Mouse (Mus musculus) lung, embryonic 14.5 days (tissue): ENCODE measurements around the gene Tex2. TPM values are rescaled to one million over a fixed set of nuclear protein-coding genes. Genes with fewer than 3 reads are reported as not detected.

ENCODE experiments used
- ATAC-seq: fragments of 200-750 bp; cut with Nextera tagmentation; 2 replicates; pipeline ENCODE4 v1.8.0; 2017; ENCODE audit warnings: mild to moderate bottlenecking, moderate TSS enrichment, moderate library complexity; ENCODE audit not compliant: insufficient read depth
- DNase-seq: peaks from one replicate; pipeline ENCODE4 v3.0.0-alpha.2; 2015
- H3K27ac ChIP-seq: fragments of 300-500 bp; sonication (generic); 2 replicates; pipeline ENCODE4 v1.5.1; 2014; ENCODE audit warnings: low read depth, mild to moderate bottlenecking, moderate library complexity
- H3K27me3 ChIP-seq: fragments of 300-500 bp; sonication (generic); 2 replicates; pipeline ENCODE4 v1.6.1; 2014; ENCODE audit warnings: low read length, control low read depth; ENCODE audit not compliant: insufficient read depth
- H3K36me3 ChIP-seq: fragments of 300-500 bp; sonication (generic); 2 replicates; pipeline ENCODE4 v1.6.1; 2014; ENCODE audit warnings: control low read depth; ENCODE audit not compliant: insufficient read depth
- H3K4me1 ChIP-seq: fragments of 300-500 bp; sonication (generic); 2 replicates; pipeline ENCODE4 v1.6.1; 2014; ENCODE audit warnings: antibody characterized with exemption, control low read depth; ENCODE audit not compliant: insufficient read depth
- H3K4me2 ChIP-seq: fragments of 300-500 bp; sonication (generic); 2 replicates; pipeline ENCODE4 v1.6.1; 2014; ENCODE audit warnings: mild to moderate bottlenecking
- H3K4me3 ChIP-seq: fragments of 300-500 bp; sonication (generic); 2 replicates; pipeline ENCODE4 v1.5.1; 2014; ENCODE audit warnings: low read depth, low read length
- H3K9ac ChIP-seq: fragments of 300-500 bp; sonication (generic); 2 replicates; pipeline ENCODE4 v1.6.1; 2014
- H3K9me3 ChIP-seq: fragments of 300-500 bp; sonication (generic); 2 replicates; pipeline ENCODE4 v1.6.1; 2016; ENCODE audit warnings: low read depth, low read length, control low read depth
- CTCF ChIP-seq: IDR thresholded peaks from 2 replicates; pipeline ENCODE4 v1.5.1; 2016; ENCODE audit warnings: antibody characterized with exemption, low read depth
- WGBS: fragments of 180-500 bp; shearing (Covaris S2); extraction: QIAGEN DNeasy Blood & Tissue Kit; methylation state at CpG from one replicate; pipeline ENCODE4 v1.1.7; 2014; 5-methylcytosine and 5-hydroxymethylcytosine counted together
- polyA plus RNA-seq: library from polyadenylated mRNA; unstranded; fragments of >200 nt; fragmentation: Nextera tagmentation; extraction: Ambion mirVana; gene quantifications from 2 replicates; pipeline ENCODE4 v1.2.1, GENCODE M21; 2014

The Tex2 gene
- polyA plus RNA-seq, 1 experiment from 2014 or later, result 10.9 TPM

DNA sequence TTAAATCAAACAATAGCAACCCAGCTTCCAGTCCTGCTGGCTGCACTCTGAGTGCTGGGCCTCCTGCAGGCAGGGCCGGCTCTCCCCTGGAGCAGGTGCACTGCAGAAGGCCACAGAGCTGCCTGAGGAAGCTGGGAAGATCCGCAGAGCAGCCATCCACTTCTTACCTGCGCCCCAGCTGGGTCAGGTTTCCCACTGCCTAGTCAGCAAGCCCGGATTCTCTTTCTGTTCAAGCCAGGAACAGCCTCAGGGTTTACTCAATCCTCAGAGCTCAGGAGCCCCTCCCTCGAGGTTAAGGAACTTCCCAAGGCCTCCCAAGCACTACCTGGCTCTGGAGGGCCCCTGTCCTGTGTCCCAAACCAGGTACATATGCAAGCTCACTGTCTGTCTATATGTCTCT is 7.2 kb downstream of the Tex2 start:
- Histone ChIP-seq H3K9me3 (no peaks in the 10 kb centered on the region), H3K4me2 (no peak overlapping the region), H3K4me3 (no peak overlapping the region), H3K27ac (no peak overlapping the region), H3K27me3 (no peaks in the 10 kb centered on the region), H3K36me3 (no peaks in the 10 kb centered on the region), H3K9ac (no peak overlapping the region), H3K4me1 (no peaks in the 10 kb centered on the region)
- DNase-seq, result no peak
- no peak for TF ChIP-seq CTCF
- ATAC-seq, result no peak
- 37% methylated on average over 5 of the region's 5 CpGs for WGBS

DNA sequence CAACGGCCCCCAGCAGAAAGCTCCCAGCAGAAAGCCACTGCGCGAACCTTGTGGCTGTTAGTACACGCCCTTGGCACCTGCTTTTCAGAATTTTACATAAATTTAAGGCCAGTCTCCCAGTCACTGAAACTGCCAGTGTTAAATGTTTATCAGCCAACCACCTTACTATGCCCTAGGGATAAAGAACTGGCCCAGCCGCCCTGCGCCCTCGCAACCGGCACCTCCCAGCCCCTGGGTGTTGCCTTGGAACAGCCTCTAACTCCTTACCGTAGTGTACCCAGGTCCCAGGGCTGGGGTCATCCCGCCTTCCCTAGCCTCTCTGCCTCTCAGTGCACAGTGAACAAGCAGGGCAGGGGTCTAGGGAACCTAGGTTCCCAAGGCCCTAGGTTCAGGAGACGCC is 10.0 kb downstream of the Tex2 start:
- no peak overlapping the region for H3K9ac ChIP-seq
- 87% methylated on average over 11 of the region's 11 CpGs for WGBS
- no peaks in the 10 kb centered on the region for H3K27me3 ChIP-seq
- ATAC-seq (no peak), DNase-seq (no peak)
- no peak overlapping the region for H3K4me3 ChIP-seq
- H3K36me3 ChIP-seq, result no peaks in the 10 kb centered on the region
- H3K4me2 ChIP-seq, result no peak overlapping the region
- no peaks in the 10 kb centered on the region for H3K9me3 ChIP-seq
- no peak overlapping the region for H3K27ac ChIP-seq
- H3K4me1 ChIP-seq, result no peaks in the 10 kb centered on the region
- no peak for TF ChIP-seq CTCF

DNA sequence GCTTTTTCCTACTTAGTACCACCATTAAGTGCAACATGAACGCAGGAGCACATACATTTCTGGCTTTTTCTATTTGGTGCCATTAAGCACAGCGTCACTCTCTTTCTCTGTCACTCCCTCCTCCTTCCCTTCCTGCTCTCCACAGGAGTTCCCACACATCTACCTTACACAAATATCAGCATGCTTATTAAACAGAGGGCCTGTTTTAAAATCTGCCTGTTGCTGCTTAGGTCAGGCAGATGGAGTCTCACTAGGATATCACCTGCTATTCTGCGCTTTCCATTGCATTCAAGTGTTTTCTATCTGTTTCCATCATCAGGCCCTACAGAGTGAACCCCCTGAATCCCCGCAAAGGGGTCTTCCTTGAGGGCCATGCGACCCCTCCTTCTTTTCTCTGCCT is 13.1 kb downstream of the Tex2 start:
- H3K9ac ChIP-seq, result no peak overlapping the region
- DNase-seq (no peak), ATAC-seq (no peak)
- no peak overlapping the region for H3K4me3 ChIP-seq
- H3K4me1 ChIP-seq, result no peaks in the 10 kb centered on the region
- H3K9me3 ChIP-seq, result no peaks in the 10 kb centered on the region
- WGBS, result 73% methylated on average over 5 of the region's 5 CpGs
- no peaks in the 10 kb centered on the region for H3K27me3 ChIP-seq
- H3K36me3 ChIP-seq, result no peaks in the 10 kb centered on the region
- no peak overlapping the region for H3K27ac ChIP-seq
- TF ChIP-seq CTCF, result no peak
- H3K4me2 ChIP-seq, result no peak overlapping the region

DNA sequence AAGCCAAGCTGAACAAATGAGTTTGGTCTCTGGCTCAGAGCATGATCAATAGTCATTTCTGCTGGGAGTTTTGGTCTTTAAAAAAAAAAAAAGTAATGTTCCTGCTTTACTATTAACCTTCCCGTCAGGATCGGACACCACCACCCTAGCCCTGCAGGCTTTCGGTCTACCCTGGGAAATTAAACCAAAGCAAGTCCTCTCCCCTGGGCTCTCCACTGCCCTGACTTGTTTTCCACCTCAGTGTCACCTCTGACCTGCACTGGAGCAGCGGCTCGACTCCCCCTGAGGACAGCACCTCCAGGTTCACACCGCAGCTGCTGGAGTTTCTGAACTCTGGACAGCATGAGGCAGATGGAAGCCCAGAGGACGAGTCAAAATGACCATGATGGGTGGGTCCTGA is 13.9 kb downstream of the Tex2 start:
- Histone ChIP-seq H3K9me3 (no peaks in the 10 kb centered on the region), H3K4me1 (no peaks in the 10 kb centered on the region), H3K27me3 (no peaks in the 10 kb centered on the region), H3K4me2 (no peak overlapping the region), H3K9ac (no peak overlapping the region), H3K4me3 (no peak overlapping the region), H3K27ac (no peak overlapping the region), H3K36me3 (no peaks in the 10 kb centered on the region)
- 60% methylated on average over 7 of the region's 7 CpGs for WGBS
- ATAC-seq, result no peak
- TF ChIP-seq CTCF, result no peak
- no peak for DNase-seq

DNA sequence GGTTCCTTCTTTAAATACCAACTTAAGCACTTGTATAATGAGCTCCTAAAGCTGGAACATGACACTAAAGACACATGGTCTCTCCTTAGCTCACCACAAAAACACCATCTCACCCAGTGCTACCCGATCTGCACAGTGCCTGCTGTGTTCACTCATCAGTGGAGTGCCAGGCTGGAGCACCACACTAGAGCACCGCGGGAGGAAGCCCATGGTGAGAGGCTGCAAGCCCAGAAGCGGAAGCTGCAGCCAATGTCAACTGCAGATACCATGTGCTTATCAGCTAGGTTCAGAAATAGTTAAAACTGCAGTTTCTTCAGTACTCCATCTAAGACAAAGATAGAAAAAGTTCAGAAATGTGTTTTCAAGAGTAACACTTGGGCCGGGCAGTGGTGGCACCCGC is 14.9 kb downstream of the Tex2 start:
- Histone ChIP-seq H3K9ac (no peak overlapping the region), H3K9me3 (no peaks in the 10 kb centered on the region), H3K27ac (no peak overlapping the region), H3K4me1 (no peaks in the 10 kb centered on the region), H3K4me3 (no peak overlapping the region), H3K27me3 (no peaks in the 10 kb centered on the region), H3K4me2 (no peak overlapping the region), H3K36me3 (no peaks in the 10 kb centered on the region)
- 63% methylated on average over 6 of the region's 6 CpGs for WGBS
- DNase-seq, result no peak
- no peak for ATAC-seq
- TF ChIP-seq CTCF, result no peak

DNA sequence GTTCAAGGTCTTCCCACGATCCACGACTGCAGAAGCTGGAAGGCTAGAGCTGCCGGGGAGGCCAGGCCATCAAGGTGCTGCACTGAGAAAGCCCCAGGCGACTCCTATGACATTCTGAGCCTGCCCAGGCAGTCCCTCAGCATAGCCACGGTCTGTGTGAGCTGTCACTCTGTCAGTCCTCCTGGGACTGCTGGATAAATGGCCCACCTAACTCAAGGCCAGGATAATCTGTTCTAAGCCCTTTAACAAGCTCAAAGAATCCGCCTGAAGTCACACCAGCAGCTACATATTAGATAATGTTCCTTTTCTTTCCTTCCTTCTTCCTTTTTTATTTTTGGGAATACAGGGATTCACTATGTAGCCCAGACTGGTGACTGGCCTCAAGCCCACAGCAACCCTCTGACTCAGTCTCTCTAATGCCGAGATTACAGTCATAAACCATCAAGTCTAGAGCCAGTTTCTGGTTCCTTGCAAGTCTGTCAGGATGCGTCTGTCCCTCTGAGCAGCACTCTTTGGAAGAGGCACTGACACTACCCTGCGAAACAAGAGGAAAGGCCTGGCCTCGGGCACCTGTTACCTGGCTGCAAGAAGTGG is 15.4 kb downstream of the Tex2 start:
- Histone ChIP-seq H3K4me2 (no peak overlapping the region), H3K27me3 (no peaks in the 10 kb centered on the region), H3K36me3 (no peaks in the 10 kb centered on the region), H3K27ac (peak overlapping the region; percentile 27; the same call in 1 of the 2 replicates), H3K9ac (no peak overlapping the region), H3K4me1 (no peaks in the 10 kb centered on the region), H3K4me3 (no peak overlapping the region), H3K9me3 (no peaks in the 10 kb centered on the region)
- no peak for ATAC-seq
- WGBS, result 77% methylated on average over 10 of the region's 10 CpGs
- no peak for TF ChIP-seq CTCF
- DNase-seq, result no peak

DNA sequence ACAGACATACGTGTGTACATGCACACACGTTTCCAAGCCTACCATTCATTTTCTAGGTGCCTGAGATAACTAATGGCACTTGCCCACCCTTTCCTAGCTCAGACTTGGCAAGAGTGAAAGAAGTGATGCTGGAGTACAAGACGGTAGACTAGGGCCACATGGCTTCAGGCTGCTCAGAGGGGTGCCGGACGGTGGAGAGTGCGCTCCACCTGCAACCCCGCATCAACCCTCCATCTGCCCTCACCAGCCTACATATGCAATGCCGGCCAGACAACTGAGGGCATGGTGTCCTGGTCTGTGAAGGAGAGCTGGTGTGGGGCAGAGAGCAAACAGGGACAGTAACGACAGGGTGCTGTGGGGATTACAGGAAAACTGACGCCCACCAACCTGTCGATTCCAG is 22.0 kb downstream of the Tex2 start:
- Histone ChIP-seq H3K4me1 (0 out of 2 replicates have a peak, but pooled peaks cover 8% of the 10 kb centered on the region), H3K36me3 (no peaks in the 10 kb centered on the region), H3K9me3 (no peaks in the 10 kb centered on the region), H3K27ac (no peak overlapping the region), H3K9ac (no peak overlapping the region), H3K27me3 (no peaks in the 10 kb centered on the region), H3K4me2 (no peak overlapping the region), H3K4me3 (no peak overlapping the region)
- no peak for ATAC-seq
- WGBS, result 82% methylated on average over 11 of the region's 11 CpGs
- TF ChIP-seq CTCF, result no peak
- DNase-seq, result no peak

DNA sequence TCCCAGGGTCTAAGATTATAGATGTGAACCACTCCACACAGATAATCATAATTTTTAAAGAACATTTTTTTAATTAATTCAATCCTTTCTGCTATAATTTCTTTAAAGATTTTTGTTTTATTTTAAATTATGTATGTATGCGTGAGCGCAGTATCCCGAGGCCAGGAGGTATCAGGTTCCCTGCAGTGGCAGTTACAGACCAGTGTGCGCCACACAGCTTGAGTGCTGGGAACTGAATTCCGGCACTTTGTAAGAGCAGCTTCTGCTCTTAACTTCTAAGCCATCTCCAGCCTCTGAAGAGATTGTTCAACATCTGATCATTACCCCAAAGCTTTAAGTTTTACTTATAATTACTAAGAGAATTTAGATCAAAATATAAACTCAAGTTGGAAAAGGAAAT is 23.1 kb downstream of the Tex2 start:
- WGBS, result 42% methylated on average over 5 of the region's 5 CpGs
- DNase-seq, result peak; percentile 21
- H3K4me1 ChIP-seq, result 0 out of 2 replicates have a peak, but pooled peaks cover 8% of the 10 kb centered on the region
- no peaks in the 10 kb centered on the region for H3K36me3 ChIP-seq
- H3K4me3 ChIP-seq, result no peak overlapping the region
- no peak overlapping the region for H3K9ac ChIP-seq
- H3K27ac ChIP-seq, result no peak overlapping the region
- H3K4me2 ChIP-seq, result no peak overlapping the region
- no peak for ATAC-seq
- TF ChIP-seq CTCF, result no peak
- no peaks in the 10 kb centered on the region for H3K27me3 ChIP-seq
- no peaks in the 10 kb centered on the region for H3K9me3 ChIP-seq
